Mouse (Mus musculus): Measurements from ENCODE around the gene Jchain.
"Not testable (repeated sequence)": the region's sequence is repeated elsewhere in the genome, so short reads cannot be mapped to it uniquely, and the experiment has no call there.

Gene Jchain

DNA sequence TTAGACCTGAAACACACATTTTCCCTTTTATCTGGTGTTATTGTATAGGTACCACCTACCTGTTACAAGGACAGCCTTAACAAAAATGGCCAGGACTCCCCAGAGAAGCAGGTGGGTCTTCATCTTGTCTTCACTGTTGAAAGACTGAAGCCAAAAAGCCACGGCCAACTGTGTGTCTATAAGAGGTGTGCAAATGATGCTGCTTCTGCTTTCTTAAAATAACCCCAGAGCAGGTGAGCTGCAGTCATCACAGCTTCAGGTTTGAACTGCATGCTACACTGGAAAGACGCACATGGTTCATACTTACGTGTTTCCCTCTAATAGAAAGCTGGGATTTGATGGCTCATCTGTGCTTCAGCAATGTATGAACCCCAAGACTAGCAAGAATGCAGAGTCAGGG lies at the start of gene Jchain:
Gene Jchain, minus strand, starts transcription at position 235 of the 400 bp plus-strand sequence.
- no peak for DNase-seq (ENCODE audit: extremely low read depth, insufficient read length, low spot score)

DNA sequence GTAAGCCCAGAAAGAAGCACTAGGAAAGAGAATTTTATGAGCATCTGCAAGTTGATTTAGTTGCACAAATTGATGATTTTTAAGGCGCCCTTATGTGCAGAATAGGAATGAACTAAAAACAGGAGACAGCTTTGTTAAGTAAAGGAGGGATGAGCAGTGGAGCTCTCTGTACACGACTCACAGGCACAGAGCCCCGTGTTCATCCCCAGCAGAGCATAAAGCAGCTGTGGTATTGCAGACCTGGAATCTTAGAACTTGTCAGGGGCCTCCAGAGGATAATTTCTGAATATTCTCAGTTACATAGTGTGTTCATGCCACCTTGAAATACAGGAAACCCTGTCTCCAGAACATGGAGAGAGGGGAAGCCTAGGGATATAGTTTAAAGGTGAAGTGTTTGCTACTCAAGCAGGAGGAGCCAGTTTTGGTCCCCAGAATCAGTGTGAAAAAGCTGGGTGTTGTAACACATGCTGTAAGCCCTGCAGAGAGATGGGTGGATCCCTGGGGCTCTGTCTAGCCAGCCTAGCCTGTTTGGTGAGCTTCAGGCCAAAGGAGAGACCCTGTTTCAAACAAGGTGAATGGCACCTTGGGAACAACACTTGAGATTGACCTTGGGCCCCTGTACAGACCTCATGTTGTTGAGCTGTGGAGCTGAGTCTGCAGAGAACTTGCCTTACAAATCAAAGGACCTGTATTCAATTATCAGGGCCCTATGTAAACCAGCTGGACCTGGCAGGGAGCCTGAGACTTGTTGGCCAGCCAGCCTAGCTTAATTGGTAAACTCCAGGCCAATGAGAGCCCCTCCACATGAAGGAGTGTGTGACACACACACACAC lies 48.0 kb upstream of the Jchain start:
- no peak for DNase-seq (ENCODE audit: extremely low read depth, insufficient read length, low spot score)

DNA sequence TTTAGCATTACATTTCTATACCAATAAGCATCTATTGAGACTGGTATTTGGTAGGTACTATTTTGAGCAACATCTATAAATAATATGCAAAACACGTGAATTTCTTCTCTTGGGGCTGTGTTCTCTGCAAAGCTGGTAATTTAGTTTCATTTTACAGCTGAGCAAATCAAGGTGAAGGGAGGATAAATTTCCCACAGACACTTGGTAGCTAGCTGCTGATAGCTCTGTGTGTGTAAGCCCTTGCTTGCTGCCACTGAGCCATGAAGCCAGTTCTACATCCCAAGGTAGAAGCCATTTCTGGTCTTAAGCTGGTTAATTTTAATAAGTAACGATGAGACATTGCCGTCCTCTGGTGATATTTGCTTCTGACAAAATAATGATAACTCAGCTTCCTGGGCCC lies 47.1 kb upstream of the Jchain start:
- no peak for DNase-seq (ENCODE audit: extremely low read depth, insufficient read length, low spot score)

DNA sequence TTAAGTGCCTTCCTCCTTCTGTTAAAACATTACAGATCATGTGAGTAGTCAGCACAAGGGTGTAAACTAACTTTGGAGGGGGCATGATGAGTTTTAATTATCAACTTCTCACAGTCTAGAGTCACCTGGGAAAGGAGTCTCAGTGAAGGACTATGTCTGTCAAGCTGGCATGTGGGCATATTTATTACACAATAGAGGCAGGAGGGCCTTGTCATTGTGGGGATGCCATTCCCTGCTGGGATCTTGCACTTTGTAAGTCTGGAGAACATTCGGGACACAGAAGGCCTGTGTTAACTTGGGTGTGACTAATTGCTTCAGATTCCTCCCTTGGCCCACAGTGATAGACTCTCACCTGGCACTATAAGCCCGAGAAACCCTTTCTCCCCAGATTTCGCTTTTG lies 41.9 kb upstream of the Jchain start:
- DNase-seq (ENCODE audit: extremely low read depth, insufficient read length, low spot score): no peak

DNA sequence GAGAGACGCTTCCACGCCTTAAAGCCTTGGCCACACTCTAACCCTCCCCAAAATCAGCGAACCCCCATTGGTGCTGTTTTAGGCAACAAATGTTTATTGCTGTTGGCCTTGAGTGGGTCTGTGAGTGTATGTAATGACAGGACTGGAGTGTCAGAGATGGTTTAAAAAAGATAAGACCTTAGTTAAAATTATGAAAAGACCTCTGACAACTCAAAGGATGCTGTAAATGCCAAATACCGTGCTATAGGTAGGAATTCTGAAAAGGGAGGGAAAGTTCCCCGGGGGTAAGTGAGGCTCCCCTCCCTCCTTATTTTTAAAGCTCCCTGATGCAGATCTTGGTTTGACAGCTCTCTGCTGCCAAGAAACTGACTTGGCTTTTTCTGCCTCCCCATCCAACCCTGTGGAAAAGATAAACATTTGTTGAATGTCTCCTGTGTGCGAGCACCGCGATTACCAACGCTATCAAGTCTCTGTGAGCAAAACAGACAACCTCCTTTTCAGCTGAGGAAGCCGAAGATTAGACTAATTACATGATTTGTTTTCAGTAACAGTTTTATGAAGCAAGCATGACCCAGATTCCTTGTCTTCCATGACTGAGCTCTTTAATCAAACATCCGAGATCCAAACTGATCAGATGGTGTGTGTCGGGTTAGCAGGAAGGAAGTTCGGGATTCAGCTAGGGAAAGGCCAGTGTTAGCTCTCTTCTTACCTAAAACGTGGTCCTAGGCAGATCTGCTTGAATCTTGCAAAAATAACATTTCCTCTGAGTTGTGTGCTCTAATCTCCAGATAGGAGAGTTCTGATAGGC lies 38.5 kb upstream of the Jchain start:
- no peak for DNase-seq (ENCODE audit: extremely low read depth, insufficient read length, low spot score)

DNA sequence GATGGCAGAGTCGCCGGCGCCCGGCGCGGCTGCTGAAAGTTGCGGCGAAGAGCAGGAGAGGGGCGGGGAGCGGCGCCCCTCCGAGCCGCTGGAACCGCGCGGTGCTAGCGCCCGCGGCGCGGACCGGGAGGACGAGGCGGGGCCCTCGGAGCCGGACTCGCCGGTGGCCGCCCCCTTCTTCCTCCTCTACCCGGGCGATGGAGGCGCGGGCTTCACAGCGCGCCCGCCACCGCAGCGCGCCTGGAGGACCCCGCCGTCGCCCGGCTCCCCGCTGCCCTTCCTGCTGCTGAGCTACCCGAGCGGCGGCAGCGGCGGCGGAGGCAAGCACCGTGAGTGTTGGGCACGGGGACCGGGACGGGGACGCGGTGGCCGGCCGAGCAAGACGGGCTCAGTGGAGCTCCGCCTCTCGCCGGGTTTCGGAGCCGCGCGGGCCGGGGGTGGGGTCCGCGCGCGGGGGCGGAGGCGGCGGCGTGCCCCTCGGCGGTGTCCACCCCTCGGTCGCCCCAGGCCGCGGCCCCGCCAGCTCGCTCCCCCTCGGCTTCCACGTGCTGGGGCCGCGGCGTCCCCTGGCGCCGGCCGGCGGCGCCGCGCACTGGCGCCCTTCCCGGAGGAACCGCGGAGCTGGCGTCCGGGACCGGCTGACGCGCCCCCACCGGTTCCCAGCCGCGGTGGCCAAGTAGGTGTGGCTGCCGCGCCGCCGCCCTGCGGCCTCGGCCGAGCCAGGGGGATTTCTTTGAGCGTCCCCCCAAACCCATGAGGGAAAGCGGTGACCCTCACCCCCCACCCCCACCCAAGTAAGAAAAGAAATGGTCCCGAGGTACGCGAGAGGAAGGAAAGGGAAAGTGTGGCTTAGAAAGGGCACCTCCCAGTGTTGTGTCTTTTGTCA lies 37.7 kb upstream of the Jchain start:
- peak; percentile 75 for DNase-seq (ENCODE audit: extremely low read depth, insufficient read length, low spot score)

DNA sequence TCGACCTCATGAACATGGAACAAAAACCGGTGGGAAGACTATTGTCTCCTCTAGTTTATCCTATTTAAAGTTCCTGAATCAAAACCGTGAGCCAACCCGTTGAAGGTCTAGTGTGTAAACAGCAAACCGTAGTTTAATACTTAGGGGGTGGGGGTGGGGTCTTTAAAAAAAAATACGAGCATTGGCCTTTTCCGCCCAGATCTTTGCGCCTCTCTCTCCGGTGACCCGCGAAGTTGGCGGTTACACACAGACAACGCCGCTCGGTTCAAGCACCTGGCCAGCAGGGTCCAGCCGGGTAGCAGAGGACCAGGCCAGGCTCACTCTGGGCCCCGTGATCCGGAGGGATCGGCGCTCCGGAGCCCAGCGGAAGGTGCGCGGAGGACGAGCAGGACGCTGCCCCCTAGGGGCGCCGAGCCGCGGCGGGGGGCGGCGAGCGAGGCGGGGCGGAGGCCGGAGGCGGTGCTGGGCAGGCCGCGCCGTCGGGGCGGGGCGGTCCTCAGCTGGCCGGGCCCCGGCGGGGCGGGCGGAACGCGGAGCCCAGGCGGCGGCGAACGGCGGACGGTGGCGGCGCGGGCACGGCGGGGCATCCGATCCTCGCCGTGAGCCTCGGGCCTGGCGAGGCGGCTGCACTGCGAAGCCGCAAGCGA lies 36.9 kb upstream of the Jchain start, which contains the start of gene Rufy3:
Gene Rufy3, plus strand, starts transcription at position 540 of the 647 bp plus-strand sequence.
- DNase-seq (ENCODE audit: extremely low read depth, insufficient read length, low spot score): peak; percentile 81

DNA sequence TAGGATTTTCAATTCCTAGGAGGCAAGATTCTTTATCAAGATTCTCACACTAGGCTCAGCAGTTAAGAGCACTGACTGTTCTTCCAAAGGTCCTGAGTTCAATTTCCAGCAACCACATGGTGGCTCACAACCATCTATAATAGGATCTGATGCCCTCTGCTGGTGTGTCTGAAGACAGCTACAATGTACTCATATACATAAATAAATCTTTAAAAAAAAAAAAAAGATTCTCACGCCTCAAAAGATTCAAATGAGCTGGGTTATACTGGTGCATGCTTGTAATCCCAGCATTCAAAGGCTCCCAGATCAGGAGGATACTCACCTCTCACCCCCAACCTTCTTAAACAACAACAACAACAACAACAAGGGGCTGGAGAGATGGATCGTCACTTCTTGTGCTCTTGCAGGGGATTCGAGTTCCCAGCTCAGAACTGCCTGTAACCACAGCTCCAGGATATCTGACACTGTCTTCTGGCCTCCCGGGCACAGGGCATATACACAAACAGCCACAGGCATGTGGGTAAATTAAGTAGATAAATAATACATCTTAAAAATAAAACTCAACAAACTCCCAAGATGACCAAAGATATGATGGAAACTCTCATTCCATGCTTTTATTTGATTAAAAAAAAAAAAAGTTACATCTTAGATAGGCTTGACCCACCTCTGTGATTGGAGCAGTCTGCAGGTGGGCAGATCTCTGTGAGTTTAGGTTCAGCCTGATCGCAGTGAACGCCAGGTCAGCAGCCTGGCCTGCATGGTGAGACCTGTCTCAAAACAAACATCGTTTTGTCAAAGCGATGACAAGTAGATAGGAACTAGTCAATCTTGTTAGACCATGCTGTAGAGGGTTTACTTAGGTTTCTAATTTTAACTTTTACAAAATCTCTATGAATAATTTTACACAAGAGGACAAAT lies 35.4 kb upstream of the Jchain start:
- no peak for DNase-seq (ENCODE audit: extremely low read depth, insufficient read length, low spot score)

DNA sequence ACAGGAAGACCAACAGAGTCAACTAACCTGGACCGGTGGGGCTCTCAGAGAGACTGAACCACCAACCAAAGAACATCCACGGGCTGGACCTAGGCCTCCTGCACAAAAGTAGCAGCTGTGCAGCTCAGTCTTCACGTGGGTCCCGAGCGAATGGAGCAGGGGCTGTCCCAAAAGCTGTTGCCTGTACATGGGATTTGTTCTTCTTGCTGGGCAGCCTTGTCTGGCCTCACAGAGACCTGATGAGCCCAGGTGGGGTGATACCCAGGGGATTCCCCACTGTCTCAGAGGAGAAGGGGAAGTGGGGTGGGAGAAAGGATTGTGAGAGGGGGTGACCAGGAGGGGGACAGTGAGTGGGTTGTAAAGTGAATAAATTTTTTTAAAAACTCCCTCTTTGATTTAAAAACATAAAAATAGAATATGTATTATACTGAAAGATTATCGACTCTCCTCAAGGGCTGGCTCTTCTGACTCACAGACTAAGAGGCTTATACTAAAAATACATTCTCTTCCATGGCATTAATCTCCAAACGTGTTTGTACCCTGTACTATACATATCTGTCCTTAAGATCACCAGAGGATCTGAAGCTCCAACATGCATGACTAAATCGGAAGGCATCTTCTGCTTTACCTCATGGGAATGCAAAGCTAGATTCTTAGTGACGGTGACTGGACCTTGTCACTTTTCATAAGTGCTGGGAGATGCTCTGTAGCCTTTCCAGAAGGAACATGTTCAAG lies 33.6 kb upstream of the Jchain start:
- DNase-seq (ENCODE audit: extremely low read depth, insufficient read length, low spot score): no peak

DNA sequence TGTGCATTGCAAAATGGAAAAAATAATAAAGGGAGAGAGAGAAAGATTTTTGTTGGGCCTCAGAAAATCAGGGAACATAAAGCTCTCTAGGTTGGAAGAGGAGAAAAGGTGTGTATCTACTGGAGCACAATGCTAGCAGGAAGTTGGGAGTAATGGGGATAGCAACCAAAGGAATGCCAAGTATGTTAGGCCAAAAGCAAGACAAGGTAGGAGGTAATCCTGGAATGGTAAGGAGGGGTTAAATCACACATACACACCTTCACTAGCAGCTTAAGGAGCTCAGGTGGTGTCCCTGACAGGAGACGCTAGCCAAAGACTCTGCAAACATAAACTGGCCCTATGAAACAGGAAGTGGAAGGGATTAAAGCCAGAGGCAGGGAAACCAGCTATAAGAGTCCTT lies 31.3 kb upstream of the Jchain start:
- DNase-seq (ENCODE audit: extremely low read depth, insufficient read length, low spot score): no peak

DNA sequence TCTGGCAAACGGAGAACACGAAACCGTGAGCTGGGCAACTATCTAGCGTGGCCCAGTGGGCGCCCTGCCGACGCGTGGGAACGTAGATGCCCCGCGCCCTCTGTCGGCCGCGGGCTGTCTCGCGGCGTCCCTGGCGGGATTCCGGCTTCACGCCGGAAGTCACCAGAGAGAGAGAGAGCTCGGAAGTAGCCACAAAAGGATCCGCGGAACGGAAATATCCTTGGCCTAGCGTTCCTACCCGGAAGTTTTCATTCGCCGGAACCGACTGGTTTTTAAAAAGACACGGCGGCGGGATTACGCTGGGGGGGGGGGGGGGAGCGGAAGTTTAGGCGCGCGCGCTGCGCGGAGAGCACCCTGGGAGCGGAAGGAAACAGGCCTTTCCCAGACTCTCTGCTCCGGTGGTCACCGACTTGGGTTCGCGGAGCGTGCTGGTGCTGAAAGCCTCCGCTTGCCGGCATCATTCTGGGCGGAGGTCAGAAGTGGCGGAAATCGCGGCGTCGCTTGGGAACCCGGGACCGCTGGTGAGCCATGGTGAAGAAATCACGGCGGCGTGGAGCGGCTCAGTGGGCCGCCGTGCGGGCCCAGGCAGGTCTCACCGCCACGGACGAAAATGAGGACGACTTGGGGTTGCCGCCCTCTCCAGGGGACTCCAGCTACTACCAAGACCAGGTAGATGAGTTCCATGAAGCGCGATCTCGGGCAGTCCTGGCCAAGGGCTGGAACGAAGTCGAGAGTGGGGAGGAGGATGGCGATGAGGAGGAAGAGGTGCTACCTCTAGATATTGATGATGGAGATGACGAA lies 26.6 kb upstream of the Jchain start, which contains the start of gene Utp3:
Gene Utp3, plus strand, starts transcription at position 377 of the 801 bp plus-strand sequence.
- peak; percentile 96 for DNase-seq (ENCODE audit: extremely low read depth, insufficient read length, low spot score)

DNA sequence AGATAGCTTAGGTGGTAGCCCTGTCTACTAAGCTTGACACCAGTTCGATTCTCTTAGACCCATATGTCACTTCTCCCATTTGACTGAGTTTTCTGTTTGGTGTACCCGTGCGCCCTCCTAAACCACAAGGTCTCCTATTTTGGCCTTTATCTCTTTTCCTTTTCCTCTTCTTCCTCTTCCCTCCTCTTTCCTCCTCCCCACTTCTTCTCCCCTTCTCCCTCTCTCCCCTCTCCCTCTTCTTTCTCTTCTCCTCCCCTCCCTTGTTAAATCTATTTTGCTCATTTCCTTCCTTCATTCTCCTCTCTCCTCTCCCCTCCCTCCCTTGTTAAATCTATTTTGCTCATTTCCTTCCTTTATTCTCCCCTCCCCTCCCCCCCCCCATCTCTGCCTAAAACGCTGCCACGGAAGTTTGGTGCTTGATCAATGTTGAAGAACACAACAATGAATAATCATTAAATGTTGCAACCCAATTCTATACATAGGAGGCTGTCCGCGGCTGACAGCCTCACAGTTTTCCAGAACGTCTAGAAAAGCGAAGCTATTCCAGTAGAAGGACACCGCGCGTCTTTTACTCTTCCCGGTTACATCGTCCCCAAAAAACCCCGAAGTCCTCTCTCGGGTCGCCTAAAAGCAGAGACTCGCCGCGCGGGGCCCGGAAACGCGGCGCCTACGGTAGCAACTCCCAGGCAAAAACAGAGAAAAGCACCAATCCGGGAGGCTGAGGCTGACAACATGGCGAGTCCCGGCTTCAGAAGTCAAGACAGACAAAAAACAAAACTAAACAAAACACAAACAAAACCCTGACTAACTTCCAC lies 25.8 kb upstream of the Jchain start:
- DNase-seq (ENCODE audit: extremely low read depth, insufficient read length, low spot score): no peak

DNA sequence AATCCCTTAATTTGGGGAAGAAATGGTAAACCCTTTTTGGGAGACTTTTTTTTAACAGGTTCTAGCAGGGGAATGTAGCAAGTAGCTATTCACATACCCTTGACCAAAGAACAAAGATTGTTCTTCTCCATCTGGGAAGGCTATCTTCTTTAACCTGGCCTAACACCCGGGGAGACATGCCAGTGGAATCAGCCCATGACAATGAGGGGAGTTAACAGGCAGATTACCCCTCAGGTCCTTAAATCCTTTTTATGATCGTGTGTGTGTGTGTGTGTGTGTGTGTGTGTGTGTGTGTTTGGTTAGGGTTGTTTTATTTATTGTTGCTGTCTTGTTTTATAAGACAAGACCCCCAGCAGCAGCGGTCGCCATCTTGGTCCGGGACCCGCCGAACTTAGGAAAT lies 17.8 kb upstream of the Jchain start:
- no peak for DNase-seq (ENCODE audit: extremely low read depth, insufficient read length, low spot score)

DNA sequence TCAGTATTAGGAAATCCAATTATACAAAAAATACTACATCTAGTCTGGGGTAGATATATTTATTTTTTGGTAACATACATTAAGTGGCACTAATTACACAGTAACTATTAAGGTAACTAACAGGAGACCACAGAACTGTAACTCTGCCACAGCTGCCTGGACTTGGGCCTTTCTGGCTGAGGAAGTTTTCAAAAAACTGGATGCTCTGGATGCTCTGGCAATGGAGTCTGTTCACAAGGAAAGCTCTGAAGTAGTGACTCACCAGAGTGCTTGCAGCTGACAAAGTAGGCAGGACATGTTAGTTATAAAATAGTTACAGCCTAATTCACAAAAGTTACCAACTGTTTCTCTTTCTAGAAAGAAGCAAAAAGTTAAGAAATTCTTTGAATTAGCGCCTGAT lies 16.7 kb upstream of the Jchain start:
- not testable (repeated sequence) for DNase-seq (ENCODE audit: extremely low read depth, insufficient read length, low spot score)

DNA sequence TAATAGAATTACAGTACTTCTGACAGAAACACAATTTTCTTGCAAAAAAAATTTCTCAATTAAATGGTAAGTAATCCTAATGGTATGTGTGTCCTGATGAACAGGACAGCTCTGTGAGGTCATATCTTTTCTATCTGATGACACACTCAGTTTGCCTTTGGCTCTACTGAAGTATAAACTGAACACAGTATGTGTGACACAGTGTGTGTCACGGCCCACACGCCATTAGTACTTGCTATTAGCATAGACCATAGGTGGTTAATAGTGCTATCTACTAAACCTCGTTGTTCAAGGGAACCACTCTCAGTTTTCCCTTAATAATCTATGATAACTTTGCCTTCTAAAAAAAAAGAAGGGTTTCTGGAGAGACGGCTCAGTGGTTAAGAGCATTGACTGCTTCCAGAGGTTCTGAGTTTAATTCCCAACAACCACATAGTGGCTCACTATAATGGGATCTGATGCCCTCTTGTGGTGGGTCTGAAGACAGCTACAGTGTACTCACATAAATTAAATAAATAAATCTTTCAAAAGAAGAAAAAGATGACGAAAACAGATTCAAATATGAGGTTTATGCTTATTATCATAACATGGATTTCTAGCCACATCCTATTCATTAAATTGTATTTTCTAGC lies 15.1 kb upstream of the Jchain start:
- peak; percentile 33 for DNase-seq (ENCODE audit: extremely low read depth, insufficient read length, low spot score)

DNA sequence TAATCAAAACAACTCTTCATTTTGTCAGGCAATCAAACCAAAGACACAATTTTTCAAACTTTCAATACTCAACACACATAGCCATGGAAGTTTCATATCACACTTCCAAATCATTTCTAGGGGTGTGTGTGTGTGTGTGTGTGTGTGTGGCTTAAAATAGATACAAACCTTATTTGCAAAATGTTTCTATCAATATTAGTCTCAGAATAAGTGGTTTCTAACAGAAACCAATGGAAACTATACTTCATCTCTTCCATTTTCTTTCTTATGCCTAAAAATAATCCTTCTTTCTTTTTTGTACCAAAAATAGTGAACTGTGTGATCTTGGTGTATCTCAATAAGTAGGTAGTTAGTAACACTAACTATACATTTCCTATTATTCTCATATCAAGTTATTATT lies 13.2 kb upstream of the Jchain start:
- no peak for DNase-seq (ENCODE audit: extremely low read depth, insufficient read length, low spot score)
